Mouse (Mus musculus) MEL (cell line): ENCODE results near the gene Samhd1.

ENCODE experiments used
- CHD2 ChIP-seq: IDR thresholded peaks from 2 replicates; pipeline ENCODE4 v1.6.1; 2011; ENCODE audit warnings: low read length, improper control_type of control experiment
- CTCF ChIP-seq, 3 experiments: IDR thresholded peaks in 2 of 3; conservative IDR thresholded peaks in 1 of 3; 2 replicates each; pipeline ENCODE4 v1.5.1; 2011 to 2012; ENCODE audit warnings: low read length in 3 of 3, low read depth in 2 of 3, mild to moderate bottlenecking in 2 of 3, improper control_type of control experiment in 1 of 3, inconsistent platforms in 1 of 3, mixed read lengths in 1 of 3, moderate library complexity in 1 of 3; ENCODE audit not compliant: control insufficient read depth in 1 of 3, insufficient read depth in 1 of 3, poor library complexity in 1 of 3, severe bottlenecking in 1 of 3
- EP300 ChIP-seq, 2 experiments: IDR thresholded peaks; 2 replicates each; pipeline ENCODE4 v1.6.1; 2011; ENCODE audit warnings: improper control_type of control experiment in 2 of 2, low read length in 2 of 2, low read depth in 1 of 2, mild to moderate bottlenecking in 1 of 2
- JUND ChIP-seq: IDR thresholded peaks from 2 replicates; pipeline ENCODE4 v1.6.1; 2011; ENCODE audit warnings: low read depth, mild to moderate bottlenecking, improper control_type of control experiment, low read length
- KAT2A ChIP-seq: conservative IDR thresholded peaks from 2 replicates; pipeline ENCODE4 v1.6.1; 2012; ENCODE audit warnings: low read depth, low read length, improper control_type of control experiment, inconsistent platforms
- MAX ChIP-seq: IDR thresholded peaks from 2 replicates; pipeline ENCODE4 v1.6.1; 2011; ENCODE audit warnings: low read length, improper control_type of control experiment
- NRF1 ChIP-seq: IDR thresholded peaks from 2 replicates; pipeline ENCODE4 v1.6.1; 2014; ENCODE audit warnings: low read depth, mild to moderate bottlenecking, inconsistent platforms, low read length, improper control_type of control experiment, moderate library complexity; ENCODE audit not compliant: poor library complexity, insufficient read depth, severe bottlenecking
- POLR2A ChIP-seq, 2 experiments: IDR thresholded peaks; 2 replicates each; pipeline ENCODE4 v1.6.1; 2011 to 2012; ENCODE audit warnings: low read length in 2 of 2, mild to moderate bottlenecking in 2 of 2, control low read depth in 1 of 2, improper control_type of control experiment in 1 of 2, low read depth in 1 of 2, moderate library complexity in 1 of 2; ENCODE audit not compliant: control insufficient read depth in 1 of 2, insufficient read depth in 1 of 2, poor library complexity in 1 of 2
- SMC3 ChIP-seq: IDR thresholded peaks from 2 replicates; pipeline ENCODE4 v1.6.1; 2011; ENCODE audit warnings: low read depth, low read length, improper control_type of control experiment
- ZC3H11A ChIP-seq: IDR thresholded peaks from 2 replicates; pipeline ENCODE4 v1.6.1; 2012; ENCODE audit warnings: low read depth, mild to moderate bottlenecking, inconsistent platforms, low read length, improper control_type of control experiment
- ZKSCAN1 ChIP-seq: IDR thresholded peaks from 2 replicates; pipeline ENCODE4 v1.6.1; 2012; ENCODE audit warnings: low read depth, mild to moderate bottlenecking, inconsistent platforms, low read length, improper control_type of control experiment, moderate library complexity
- ZNF384 ChIP-seq: IDR thresholded peaks from 2 replicates; pipeline ENCODE4 v1.6.1; 2012; ENCODE audit warnings: low read depth, mild to moderate bottlenecking, inconsistent platforms, low read length, improper control_type of control experiment

- TF ChIP-seq ZC3H11A (no peak), NRF1 (no peak), ZNF384 (no peak), CTCF (IDR thresholded peaks at IDR 0.05 in 2 of 3, conservative IDR thresholded peaks at IDR 0.05 in 1 of 3; ENCODE audit: control insufficient read depth in 1 of 3, insufficient read depth in 1 of 3, low read depth in 2 of 3, low read length in 3 of 3, poor library complexity in 1 of 3, severe bottlenecking in 1 of 3) (no peak), CHD2 (no peak), POLR2A (IDR thresholded peaks at IDR 0.05; ENCODE audit: control insufficient read depth in 1 of 2, insufficient read depth in 1 of 2, low read depth in 1 of 2, low read length in 2 of 2, poor library complexity in 1 of 2) (no peak), KAT2A (no peak), JUND (no peak), MAX (no peak), ZKSCAN1 (no peak), SMC3 (no peak), EP300 (IDR thresholded peaks at IDR 0.05; ENCODE audit: low read depth in 1 of 2, low read length in 2 of 2) (no peak)
Measured at GRCm38 (mm10) chr2:157060037-157060436, 75.0 kb downstream of the Samhd1 start.
